Mouse (Mus musculus) thymus, postnatal 36 days (tissue): ENCODE results near the gene Smarcc1.
"Not testable (repeated sequence)": the region's sequence is repeated elsewhere in the genome, so short reads cannot be mapped to it uniquely, and the experiment has no call there.

Experiments used
- DNase-seq, 2 experiments: peaks; one replicate each; pipeline ENCODE4 v3.0.0; 2022; ENCODE audit warnings: mixed read lengths in 2 of 2

Smarcc1 gene

DNA sequence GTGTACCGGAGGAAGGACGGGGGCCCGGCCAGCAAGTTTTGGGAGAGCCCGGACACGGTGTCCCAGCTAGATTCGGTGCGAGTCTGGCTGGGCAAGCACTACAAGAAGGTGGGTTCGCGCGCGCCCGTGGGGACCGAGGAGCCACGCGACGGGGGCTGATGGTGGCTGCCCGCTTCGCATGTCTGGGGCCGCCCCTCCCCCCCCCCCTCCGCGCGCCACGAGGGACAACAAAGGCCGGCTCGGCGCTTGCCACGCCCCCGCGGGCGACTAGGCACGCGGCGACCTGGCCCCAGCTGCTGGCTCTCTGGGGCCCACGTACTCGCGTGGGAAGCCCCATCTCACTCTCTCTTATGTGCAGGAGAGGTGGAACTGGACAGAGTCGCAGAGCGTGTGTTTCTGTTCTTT lies 14.7 kb downstream of the Smarcc1 start:
- no peak for DNase-seq

DNA sequence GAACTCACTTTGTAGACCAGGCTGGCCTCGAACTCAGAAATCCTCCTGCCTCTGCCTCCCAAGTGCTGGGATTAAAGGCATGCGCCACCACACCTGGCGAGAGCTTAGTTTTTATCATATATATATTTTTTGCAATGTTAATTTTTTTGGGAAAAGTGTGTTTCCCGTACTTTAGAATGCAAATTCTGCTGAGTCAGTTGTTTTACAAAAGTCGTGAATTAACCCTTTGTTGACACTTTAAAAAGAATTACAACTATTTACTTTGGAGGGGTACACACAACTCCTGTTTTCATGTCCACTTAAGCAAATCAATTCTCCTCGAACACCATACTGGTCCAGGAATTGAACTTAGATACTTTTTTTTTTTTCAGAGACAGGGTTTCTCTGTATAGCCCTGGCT lies 15.4 kb downstream of the Smarcc1 start:
- no peak for DNase-seq

DNA sequence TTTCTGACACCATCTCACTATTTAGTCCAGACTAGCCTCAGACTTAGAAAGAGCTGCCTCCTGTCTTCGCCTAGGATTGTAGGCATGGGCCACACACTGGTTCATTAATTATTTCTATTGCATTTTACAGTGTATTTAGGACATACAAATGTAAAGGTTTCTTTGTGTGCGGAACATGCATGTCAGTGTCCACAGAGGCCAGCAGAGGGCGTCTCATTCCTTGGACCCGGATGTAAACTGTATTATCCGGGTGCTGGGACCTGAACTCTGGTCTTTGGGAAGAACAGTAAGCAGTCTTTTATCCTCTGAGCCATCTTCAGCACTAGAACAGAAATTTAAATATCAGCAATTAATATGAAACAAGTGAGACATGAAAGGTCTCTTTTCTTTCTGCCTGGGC lies 16.7 kb downstream of the Smarcc1 start:
- DNase-seq: peak in 1 of 2 experiments; percentile 8

DNA sequence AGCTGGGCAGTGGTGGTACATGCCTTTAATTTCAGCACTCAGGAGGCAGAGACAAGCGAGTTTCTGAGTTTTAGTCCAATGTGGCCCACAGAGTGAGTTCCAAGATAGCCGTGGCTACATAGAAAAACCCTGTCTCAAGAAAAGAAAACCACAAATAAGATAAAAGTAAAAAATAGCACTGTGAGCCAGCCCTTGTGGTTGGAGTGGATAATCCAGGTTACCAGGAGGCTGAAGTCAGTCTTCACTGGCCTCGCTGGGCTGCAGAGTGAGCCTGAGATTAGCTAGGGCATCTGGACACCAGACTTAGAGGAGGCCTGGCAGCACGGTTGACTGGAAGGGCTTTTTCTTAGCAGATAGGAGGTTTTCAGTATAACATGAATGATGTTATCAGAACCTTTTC lies 21.6 kb downstream of the Smarcc1 start:
- no peak for DNase-seq

DNA sequence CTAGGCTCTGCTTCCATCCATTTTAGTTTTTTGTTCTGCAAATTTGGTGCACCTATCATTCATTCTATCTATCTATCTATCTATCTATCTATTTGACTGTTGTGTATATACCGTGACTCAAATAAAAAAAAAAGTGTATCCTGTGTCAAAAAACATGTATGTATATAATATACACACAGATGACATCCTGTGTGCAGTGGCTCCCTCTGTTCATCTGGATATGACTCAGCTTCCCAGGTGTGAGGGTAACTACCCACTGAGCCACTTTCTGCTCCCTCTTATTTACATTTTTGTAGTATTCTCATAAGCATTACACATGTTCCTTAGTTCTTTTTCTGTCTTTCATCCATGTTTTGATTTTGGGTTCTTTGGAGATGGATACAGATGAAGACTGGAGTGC lies 24.6 kb downstream of the Smarcc1 start:
- DNase-seq: no peak

DNA sequence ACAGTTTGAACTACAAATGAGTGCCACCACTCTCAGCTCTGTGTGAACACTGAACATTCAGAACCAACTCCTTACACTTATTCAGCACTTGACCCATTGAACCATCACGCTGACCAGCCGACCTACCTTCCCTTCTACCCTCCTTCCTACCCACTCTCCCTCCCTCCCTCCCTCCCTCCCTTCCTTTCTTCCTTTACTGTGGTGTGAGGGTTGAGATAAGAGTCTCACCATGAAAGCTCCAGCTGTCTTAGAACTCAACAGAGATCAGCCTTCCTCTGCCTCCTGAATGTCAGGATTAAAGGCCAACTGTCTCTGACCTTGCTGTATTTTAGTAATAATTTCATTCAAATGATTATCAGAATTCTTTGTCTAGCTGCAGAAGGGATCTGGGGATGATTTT lies 31.1 kb downstream of the Smarcc1 start:
- DNase-seq: no peak

DNA sequence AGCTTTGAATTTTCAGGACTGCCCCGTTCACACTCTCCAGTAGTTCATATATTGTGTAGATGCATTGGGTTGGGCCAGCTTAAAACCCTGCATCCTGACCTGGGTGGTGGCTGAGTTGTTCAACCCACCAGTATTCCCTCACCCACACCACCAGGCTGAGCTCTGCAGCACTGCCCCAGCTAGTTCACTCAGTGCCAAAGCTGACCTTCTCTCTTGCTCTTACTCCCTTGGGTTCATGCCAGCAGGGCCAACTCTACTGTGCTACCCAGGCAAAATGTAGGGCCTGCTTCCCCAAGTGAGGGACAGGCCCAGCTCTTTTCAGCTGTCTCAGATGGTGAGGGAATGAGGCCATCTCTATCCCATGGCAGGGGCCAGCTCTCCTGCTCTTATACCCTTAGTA lies 41.5 kb downstream of the Smarcc1 start:
- DNase-seq: no peak

DNA sequence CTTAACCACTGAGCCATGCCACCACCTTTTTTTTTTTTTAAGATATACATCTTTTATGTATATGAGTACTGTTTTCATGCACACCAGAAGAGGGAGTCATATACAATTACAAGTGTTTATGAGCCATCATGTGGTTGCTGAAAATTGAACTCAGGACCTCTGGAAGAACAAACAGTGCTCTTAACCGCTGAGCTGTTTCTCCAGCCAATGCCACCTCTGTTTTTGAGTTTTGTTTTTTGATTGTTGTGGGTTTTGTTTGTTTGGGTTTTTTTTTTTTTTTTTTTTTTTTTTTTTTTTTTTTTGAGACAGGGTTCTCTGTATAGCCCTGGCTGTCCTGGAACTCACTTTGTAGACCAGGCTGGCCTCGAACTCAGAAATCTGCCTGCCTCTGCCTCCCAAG lies 43.0 kb downstream of the Smarcc1 start:
- DNase-seq: not testable (repeated sequence)

DNA sequence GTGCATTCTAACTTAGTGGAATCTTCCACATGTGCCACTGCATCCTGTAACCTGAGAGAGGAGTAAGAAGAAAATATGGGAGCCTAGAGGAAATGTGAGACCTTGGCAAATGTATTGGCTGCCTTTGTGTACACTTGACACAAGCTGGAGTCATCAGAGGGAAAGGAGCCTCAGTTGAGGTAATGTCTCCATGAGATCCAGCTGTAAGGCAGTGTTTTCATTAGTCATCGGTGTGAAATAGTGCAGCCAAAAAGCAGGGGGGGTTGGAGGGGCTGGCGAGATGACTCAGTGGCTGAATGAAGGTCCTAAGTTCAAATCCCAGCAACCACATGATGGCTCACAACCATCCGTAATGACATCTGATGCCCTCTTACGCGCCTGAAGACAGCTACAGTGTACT lies 44.9 kb downstream of the Smarcc1 start:
- no peak for DNase-seq

DNA sequence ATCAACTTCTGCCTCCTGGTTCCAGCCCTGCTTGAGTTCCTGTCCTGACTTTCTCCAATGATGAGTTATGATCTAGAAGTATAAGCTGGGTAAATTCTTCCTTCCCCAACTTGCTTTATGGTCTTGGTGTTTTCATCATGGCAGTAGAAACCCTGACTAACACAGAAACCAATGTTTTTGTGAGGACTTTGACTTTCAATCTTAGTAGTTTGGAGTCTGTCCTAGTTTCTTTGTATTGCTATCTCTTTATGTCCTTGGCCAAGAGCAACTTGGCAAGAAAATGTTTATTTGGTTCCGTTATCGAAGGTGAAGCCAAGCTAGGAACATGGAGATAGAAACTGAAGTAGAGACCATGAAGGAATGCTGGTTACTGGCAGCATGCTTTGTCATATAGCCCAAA lies 45.6 kb downstream of the Smarcc1 start:
- DNase-seq: no peak

DNA sequence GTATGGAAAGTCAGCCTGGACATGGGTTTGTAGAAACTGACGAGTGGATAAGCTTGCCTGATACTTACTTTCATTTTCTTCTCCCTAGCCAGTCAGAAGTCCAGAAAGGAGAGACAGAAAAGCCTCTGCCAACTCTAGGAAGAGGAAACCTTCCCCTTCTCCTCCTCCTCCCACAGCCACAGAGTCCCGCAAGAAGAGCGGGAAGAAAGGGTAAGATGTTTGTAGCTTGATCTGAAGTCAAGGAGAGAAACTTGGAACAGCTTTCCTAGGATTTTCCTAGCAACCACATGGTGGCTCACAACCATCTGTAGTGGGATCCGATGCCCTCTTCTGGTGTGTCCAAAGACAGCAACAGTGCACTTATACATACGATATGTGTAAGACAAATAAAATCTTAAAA lies 53.4 kb downstream of the Smarcc1 start:
- DNase-seq: no peak

DNA sequence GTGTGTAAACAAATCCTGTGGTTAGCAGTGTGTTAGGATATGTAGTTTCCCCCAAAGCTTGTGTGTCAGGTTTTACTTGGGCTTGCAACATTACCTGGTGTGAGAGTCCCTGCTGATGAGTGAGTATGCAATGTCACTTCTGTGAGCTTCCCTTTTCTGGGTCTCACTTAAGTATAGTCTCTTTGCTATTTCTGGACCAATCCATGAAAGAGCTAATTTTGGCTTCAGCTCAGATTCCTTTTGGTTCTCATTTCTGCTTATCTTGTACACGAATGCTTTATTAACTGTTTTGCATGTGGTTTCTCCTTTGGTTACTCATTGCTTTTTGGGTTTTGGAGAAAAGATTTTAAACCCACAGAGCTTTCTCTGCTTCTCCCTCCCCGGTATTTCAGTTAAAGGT lies 82.4 kb downstream of the Smarcc1 start:
- DNase-seq: no peak

DNA sequence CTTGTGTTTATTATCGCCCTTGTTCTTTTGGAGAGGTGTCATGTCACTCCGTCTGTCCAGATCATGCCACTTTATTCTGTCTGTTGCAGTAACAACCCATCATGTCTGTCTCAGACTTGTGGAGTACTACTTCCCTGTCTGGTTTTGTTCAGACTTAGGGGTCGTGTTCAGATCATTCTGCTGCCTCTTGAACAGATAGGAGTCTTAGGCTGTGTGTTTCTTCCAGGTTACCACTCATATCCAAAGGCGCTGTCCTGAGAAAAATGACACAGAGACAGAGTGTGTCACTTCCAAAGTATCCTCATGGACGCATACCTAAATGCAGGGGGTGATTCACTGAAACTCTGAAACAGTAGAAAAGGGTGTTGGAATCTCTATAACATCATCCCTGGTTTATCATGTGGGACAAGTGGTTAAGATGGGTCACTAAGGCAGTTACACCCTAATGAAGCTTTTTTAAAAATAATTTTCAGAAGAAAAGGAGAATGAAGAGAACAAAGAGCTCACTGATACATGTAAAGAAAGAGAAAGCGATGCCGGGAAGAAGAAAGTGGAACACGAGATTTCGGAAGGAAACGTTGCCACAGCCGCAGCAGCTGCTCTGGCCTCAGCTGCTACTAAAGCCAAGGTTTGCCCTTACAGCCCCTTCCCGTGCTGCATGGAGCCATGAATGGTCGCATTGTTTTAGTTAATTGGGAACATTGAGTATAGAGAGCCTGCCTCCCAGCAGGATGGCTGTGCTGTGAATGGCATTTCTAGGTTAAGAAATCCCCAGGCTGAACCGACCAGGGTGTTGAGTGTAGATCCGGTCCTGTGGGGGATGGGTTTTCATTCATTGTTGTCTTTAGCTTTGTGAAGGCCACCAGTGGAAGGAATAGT lies 88.3 kb downstream of the Smarcc1 start:
- no peak for DNase-seq

DNA sequence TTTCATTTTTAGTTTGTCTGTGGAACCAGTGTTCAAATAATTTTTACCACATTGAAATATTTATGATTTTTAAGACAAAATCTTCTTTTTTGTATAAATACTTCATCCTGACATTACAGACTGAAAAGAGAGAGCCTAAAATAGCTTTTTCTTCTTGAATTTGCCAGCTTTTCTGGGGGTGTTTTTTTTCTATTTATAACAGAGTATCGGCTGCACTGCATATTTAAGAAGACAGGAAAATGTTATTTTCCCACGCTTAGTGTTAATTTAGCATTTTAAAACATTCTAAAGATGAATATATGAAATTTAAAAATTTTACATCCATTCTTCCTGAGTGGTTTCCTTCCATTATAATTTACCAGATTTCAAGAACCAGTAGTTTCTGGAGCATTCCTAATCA lies 88.9 kb downstream of the Smarcc1 start:
- DNase-seq: no peak

DNA sequence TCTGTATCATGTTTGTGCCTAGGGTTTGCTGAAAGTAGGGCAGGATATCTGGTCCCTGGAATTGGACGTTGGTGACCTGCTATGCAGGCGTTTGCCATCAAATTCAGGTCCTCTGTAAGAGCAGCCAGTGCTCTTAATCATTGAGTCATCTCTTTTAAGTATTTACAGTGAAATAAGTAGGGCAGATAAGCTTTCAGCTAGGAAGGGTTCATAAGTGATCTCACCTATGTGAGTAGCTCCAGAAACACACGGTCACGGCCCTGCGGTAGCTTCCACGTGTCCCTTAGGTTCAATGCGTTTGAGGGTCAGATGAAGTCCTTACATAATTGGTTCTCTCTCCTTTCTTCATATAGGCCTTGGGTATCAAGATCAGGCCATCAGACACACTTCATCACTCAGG lies 90.8 kb downstream of the Smarcc1 start:
- DNase-seq: no peak

DNA sequence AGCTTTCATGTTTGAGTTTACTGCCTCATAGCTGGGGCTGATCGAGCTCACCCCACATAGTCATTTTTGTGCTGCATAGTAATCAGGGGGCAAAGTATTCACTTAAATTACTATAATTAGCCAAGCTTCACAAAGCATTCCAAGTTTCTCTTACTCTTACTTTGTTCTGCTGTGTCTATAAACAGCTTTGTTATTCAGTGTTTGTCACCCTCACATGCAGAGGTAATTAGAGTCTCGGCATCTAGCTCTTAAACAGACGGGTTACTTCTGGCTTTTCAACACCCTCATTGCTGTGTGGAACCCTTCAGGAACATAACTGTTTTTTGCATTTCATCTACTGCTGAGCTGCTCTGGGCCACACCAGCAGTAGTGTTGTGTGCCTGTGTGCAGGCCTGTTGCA lies 91.5 kb downstream of the Smarcc1 start:
- no peak for DNase-seq

DNA sequence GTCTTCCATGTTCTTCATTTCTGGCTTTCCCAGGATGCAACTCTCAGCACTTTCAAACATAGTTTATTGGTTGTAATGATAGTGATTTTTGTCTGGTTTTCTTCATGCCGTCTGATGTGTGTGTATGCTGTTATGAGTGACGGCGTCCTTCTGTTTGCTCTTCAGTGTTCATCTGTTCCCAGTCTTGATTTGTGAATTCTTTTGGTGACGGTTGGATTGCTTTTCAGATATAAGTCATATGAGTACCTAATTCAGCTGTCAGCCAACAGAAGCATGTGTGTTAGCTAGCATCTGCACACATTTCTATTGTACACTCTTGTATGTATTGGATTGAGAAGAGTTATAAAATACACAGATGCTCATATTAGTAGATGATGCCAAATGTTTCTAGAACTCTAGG lies 106.8 kb downstream of the Smarcc1 start:
- no peak for DNase-seq

DNA sequence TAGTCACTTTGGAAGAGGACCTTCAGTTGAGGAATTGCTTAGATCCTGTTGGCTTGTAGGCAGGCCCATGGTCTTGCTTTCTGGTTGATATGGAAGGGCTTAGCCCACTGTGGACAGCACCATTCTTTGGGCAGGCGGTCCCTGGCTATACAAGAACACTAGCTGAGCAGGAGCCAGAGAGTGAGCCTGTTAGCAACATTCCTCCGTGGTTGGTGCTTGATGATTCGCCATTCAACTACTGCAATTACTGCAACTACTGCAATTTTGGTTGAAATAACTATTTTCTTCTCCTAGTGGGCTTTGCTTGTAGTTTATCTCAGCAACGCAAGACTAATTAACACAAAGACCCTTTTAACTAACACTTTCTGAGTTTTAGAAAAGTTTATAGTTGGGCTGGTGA lies 108.7 kb downstream of the Smarcc1 start:
- DNase-seq: no peak

DNA sequence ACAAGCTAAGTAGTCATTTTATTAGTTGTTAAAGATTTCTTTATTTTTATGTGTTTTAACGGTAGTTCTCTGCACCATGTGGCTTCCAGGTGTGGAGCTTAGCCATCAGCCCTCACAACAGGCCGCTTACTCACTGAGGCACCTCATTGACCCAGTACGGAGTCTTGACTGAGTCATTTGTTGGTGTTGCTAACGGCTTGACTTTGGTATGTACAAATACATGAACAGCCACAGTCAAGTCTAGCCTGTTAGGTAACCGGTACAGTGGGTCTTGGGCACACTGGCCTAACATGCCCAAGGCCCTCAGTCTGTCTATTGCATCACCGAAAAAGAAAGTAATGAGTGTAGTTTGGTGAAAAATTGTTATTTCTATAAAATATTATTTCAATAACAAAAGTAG lies 111.2 kb downstream of the Smarcc1 start:
- no peak for DNase-seq

DNA sequence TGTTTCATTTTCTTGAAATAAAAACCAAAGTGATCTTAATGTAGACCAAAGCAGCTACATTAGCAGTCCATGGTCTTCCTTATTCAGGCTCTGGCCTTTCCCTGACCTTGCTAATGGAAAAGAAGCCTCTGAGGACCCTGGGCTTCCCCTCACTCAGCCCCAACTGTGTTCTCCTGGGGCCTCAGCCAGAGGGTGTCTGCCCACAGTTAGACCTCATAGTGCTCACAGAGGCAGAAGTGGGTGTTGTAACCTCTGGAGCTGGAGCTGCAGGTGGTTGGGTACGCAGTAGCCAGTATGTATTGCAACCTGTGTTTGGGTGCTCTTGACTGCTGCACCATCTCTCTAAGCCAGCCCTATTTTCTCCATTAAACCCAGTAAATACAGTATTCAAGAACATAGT lies 111.6 kb downstream of the Smarcc1 start:
- DNase-seq: no peak

DNA sequence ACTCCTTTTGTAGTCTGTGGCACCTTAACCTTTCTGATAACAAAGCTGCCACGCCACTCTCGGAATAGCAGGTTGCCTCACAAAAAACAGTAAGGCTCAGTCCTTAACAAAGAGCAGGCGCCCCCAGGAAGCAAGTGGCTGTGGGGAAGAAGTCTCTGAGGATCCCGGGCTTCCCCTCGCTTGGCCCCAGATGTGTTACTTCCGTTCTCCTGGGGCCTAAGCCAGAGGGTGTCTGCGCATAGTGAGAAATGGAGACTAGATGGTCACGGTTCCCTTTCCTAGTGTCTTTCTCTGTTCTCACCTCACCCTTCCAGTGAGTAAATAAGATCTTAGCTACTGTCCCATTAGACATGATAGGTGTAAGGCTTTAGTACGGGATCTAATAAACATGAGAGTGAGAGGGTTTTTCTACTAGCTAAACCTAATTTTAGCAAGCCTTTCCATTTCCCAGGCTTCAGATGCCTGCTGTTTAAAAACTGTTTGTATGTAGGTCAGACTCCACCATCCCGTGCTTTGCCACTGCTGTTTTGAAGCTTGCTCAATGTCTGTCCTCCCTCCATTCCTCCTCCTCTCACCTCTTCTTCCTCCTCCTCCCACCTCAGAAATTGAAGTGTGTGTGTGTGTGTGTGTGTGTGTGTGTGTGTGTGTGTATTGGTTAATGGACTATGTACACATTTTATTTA lies 112.2 kb downstream of the Smarcc1 start:
- no peak for DNase-seq

DNA sequence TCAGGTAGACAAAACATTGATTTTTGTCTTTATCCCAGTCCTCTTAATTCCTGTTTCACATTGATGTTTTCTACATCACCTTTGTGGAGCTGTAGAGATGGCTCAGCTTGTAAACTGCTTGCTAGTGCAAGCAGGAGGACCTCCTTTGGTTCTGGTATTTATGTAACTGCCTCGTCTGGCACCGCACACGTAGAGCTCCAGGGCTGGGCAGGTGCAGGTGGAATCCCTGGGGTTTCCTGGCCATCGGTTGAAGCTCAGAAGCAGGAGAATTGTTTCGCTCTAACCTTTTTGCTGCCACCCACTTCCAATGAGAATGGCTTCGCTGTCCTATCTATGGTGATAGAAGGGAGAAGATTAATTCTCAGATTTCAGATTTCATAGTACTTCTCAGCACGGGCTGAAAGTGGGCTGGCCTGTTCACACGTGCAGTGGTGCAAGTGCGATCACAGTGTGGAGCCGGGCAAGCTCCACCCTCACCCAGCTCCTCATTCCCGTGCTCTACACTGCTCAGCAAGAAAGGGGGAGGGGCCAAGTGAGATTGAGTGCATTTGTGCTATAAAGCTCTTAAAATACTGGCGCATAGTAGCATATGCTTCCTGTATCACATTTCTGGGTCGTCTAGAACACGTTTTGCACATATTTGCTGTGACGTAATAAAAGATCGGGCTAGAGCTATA lies 113.0 kb downstream of the Smarcc1 start:
- DNase-seq: no peak

DNA sequence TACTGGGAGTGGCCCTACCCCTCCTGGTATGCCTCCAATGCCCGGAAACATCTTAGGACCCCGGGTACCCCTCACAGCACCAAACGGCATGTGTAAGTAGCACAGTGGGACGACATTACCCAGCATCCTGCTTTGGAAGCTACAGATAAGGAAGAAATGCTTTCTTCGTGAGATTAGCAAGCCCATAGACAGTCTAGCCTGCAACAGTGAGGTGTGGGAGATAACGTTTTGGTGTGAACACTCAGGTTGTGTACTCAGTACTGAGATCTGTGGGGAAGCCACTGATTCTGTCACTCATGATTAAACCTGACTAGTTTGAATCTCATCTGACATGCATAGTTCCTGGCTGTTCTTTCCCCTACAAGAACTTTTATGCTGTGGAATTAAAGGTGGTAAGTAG lies 117.5 kb downstream of the Smarcc1 start:
- DNase-seq: no peak

DNA sequence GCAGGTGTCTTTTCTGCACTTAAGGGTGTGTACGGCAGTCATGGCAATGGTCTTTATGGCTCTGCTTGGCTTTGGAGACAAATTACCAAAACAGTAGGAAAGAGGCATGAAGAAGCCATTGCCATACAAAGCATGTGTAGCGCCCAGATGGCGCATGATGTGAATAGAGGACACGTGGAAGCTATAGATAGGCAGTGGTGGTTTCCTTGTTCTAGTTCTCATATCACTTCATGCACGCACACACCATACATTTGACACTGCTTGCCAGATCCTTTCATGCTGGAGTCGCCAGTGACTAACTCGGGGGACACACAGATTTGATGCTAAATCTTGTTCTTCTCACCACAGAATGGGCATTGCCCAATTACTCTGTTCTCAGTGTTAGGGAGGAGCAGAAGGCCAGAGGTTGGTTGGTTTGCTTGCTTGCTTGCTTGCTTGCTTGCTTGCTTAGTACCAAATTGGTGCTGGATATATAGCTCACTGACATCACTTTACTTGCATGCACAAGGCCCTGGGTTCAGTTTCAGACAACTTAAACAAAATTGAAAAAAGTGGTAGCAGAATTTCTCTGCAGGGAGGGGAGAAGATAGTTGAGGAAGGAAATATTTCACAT lies 125.8 kb downstream of the Smarcc1 start, which contains the start of gene Cspg5:
Gene Cspg5 (plus strand): TSS at position 563 of the 613 bp plus-strand sequence.
- DNase-seq: no peak
